23 mouse cellular contexts compared by ENCODE assay signal in genomic region chr7:75683410-75683809, GRCm38 (mm10).
DNase-seq lines count a peak whose midpoint lies in the region; ATAC-seq and TF ChIP-seq lines count a peak whose summit lies in the region.
"Had no signal": no experiment of that assay in that cellular context is flagged by ENCODE, and none has a peak within 500 bp of the region (broad histone marks: within the 10 kb centered on the region; RNA-seq: fewer than 3 reads in every experiment).

No protein-coding gene starts in this region.

- peaks cover 33% of the 10 kb centered on the region for H3K36me3 ChIP-seq in C2C12 (ENCODE audit: control insufficient read depth, insufficient read depth)
- H3K36me3 ChIP-seq in embryonic facial prominence, embryonic 13.5 days: peaks cover 23% of the 10 kb centered on the region
- H3K36me3 ChIP-seq in limb, embryonic 12.5 days: peaks cover 17% of the 10 kb centered on the region
- H3K36me3 ChIP-seq: midbrain, embryonic 15.5 days had no signal

- WGBS in embryonic facial prominence, embryonic 13.5 days: 60% methylated on average over 6 of the region's 6 CpGs
- 45% methylated on average over 6 of the region's 6 CpGs for WGBS in limb, embryonic 12.5 days

- H3K27ac ChIP-seq in embryonic facial prominence, embryonic 13.5 days: peak overlapping the region; percentile 58
- peak overlapping the region; percentile 78 for H3K27ac ChIP-seq in limb, embryonic 12.5 days
- H3K27ac ChIP-seq: hindbrain, embryonic 10.5 days; liver, embryonic 13.5 days; midbrain, embryonic 15.5 days had no signal

- H3K4me2 ChIP-seq in embryonic facial prominence, embryonic 13.5 days: no peak overlapping the region
- H3K4me2 ChIP-seq in limb, embryonic 12.5 days: no peak overlapping the region
- H3K4me2 ChIP-seq: liver, embryonic 13.5 days; lung, embryonic 14.5 days; midbrain, embryonic 15.5 days had no signal

- H3K27me3 ChIP-seq in C2C12 (ENCODE audit: control insufficient read depth, insufficient read depth, insufficient read length): no peaks in the 10 kb centered on the region
- H3K27me3 ChIP-seq in embryonic facial prominence, embryonic 13.5 days: no peaks in the 10 kb centered on the region
- no peaks in the 10 kb centered on the region for H3K27me3 ChIP-seq in limb, embryonic 12.5 days
- H3K27me3 ChIP-seq: liver, embryonic 13.5 days; midbrain, embryonic 15.5 days had no signal

- no peak overlapping the region for H3K4me3 ChIP-seq in C2C12 (ENCODE audit: insufficient read depth, poor library complexity, severe bottlenecking)
- H3K4me3 ChIP-seq in embryonic facial prominence, embryonic 13.5 days: no peak overlapping the region
- H3K4me3 ChIP-seq in limb, embryonic 12.5 days (replicated peaks): no peak overlapping the region
- H3K4me3 ChIP-seq: heart, adult 2 months; hindbrain, embryonic 10.5 days; liver, embryonic 13.5 days; midbrain, embryonic 15.5 days had no signal

- peak; percentile 88 for DNase-seq in Muller cell, postnatal 12 days (ENCODE audit: inconsistent ontology term)
- DNase-seq in left cerebral cortex, adult 9 months (ENCODE audit: low spot score in 2 of 2): no peak
- DNase-seq in frontal cortex, postnatal 36 days (ENCODE audit: low spot score in 2 of 2): no peak
- DNase-seq in adipocyte (ENCODE audit: low spot score): no peak
- DNase-seq in testis, postnatal 10 days (ENCODE audit: low spot score): no peak
- DNase-seq: adrenal gland, adult 2 months; cerebellum, adult 11 months; cerebellum, postnatal 10 days; kidney, adult 11 months; liver, embryonic 13.5 days; lung, embryonic 14.5 days; lung, postnatal 36 days; right cerebral cortex, postnatal 4 days; thymus, postnatal 4 days had no signal

- no peak overlapping the region for H3ac ChIP-seq in C2C12 (ENCODE audit: control insufficient read depth, insufficient read length, low read depth)

- no peak for TF ChIP-seq CTCF in C2C12 (IDR thresholded peaks at IDR 0.05; ENCODE audit: control insufficient read depth, insufficient read depth, insufficient read length)

- no peaks in the 10 kb centered on the region for H3K79me3 ChIP-seq in C2C12 (ENCODE audit: low read depth)

- no peaks in the 10 kb centered on the region for H3K9me3 ChIP-seq in embryonic facial prominence, embryonic 13.5 days
- H3K9me3 ChIP-seq in limb, embryonic 12.5 days: no peaks in the 10 kb centered on the region
- H3K9me3 ChIP-seq: G1E; hindbrain, embryonic 10.5 days; liver, embryonic 13.5 days; midbrain, embryonic 15.5 days had no signal

- no peak for ATAC-seq in embryonic facial prominence, embryonic 13.5 days (ENCODE audit: insufficient number of reproducible peaks, insufficient read depth, low FRiP score, low TSS enrichment, low read depth)
- no peak for ATAC-seq in limb, embryonic 12.5 days (ENCODE audit: insufficient number of reproducible peaks, insufficient read depth, low FRiP score, low TSS enrichment, low read depth)
- ATAC-seq: CD4-positive, CD25-positive, alpha-beta regulatory T cell, adult 4 months; forebrain, embryonic 14.5 days; midbrain, embryonic 15.5 days had no signal

- peaks cover 14% of the 10 kb centered on the region for H3K4me1 ChIP-seq in embryonic facial prominence, embryonic 13.5 days
- peaks cover 20% of the 10 kb centered on the region for H3K4me1 ChIP-seq in limb, embryonic 12.5 days (replicated peaks)
- H3K4me1 ChIP-seq: liver, embryonic 13.5 days; midbrain, embryonic 15.5 days had no signal

- no peaks in the 10 kb centered on the region for H3K79me2 ChIP-seq in C2C12 (ENCODE audit: control insufficient read depth, insufficient read depth)

- no peak overlapping the region for H3K9ac ChIP-seq in embryonic facial prominence, embryonic 13.5 days
- no peak overlapping the region for H3K9ac ChIP-seq in limb, embryonic 12.5 days (replicated peaks)
- H3K9ac ChIP-seq: liver, embryonic 13.5 days; lung, embryonic 14.5 days; midbrain, embryonic 15.5 days had no signal

TF ChIP-seq in C2C12, 6 proteins besides CTCF, POLR2A, EP300 and RAD21:
- TF ChIP-seq USF1 (IDR thresholded peaks at IDR 0.05; ENCODE audit: low read depth) (no peak), MAX (IDR thresholded peaks at IDR 0.05) (peak; percentile 54)
